Mouse (Mus musculus) lung, adult 18-20 months (tissue): ENCODE measurements around the gene Gm49721.
A peak's percentile ranks its signal among the peaks of the same experiment; 100 is the strongest.
"Not testable (repeated sequence)": the region's sequence is repeated elsewhere in the genome, so short reads cannot be mapped to it uniquely, and the experiment has no call there.

Experiments
- DNase-seq, 2 experiments: peaks; one replicate each; pipeline ENCODE4 v3.0.0; 2022; ENCODE audit warnings: mixed read lengths in 2 of 2

Gene Gm49721

DNA sequence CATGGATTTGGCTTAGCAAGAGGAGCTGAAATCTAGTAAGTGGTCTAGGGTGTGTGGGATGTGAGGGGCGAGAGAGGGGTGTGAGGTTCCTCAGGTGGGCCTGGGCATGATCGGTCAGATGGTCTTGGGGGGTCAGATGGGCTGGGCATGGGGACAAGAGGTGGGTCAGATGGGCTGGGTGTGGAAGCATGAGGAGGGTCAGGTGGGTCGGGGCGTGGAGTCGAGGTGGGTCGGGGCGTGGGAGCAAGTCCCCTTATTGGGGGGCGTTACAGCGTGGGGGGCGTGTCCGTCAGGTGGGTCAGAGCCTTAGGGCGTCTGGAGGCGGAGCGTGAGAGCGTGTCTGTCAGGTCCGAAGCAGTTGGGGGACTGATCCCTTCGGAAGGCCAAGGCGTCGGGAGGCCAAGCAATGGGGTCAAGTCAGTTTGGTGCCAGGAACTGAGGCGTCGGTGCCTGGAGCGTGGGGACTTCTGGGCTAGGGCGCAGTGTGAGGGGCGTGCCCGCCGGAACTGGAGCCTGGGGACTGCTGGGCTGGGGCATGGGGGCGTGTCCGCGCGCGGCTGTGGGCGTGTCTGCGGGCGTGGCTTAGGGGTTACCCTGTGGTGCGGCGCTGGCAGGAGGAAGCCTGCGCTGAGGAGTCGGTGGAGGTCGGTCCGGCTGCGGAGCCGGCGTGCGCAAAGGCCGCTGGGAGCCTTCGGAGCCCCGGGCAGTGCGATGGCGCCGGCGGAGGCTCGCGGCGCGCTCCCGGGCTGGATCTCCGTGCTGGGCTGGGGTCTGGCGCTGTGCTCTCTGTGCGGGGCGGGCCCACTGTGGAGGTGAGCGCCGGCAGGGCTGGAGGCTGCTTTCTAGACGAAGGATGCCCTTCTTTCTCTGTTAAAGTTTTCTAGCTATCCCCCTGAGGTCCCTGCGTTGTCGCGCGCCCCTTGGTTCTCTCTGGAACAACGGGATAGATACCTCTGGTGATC, at the start of gene Gm49721:
Gm49721 (plus strand) TSS at position 618 of the 962 bp plus-strand sequence.
- peak; percentile 80 to 81 for DNase-seq

DNA sequence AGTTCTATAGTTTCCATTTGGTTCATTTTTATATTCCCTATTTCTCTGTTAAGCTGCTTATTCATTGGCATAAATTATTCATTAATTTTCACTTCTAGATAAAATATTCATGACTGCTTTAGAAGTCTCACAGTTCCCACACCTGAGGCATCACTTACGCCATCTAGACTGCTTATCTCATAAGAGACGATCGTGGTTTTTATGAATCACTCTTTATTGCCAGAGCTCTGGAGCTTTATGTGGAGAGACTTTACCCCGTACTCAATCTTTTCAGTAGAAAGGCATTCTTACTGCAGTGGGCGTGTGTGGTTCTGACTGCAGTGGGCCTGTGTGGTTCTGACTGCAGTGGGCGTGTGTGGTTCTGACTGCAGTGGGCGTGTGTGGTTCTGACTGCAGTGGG, 47.1 kb upstream of the Gm49721 start:
- DNase-seq: not testable (repeated sequence)

DNA sequence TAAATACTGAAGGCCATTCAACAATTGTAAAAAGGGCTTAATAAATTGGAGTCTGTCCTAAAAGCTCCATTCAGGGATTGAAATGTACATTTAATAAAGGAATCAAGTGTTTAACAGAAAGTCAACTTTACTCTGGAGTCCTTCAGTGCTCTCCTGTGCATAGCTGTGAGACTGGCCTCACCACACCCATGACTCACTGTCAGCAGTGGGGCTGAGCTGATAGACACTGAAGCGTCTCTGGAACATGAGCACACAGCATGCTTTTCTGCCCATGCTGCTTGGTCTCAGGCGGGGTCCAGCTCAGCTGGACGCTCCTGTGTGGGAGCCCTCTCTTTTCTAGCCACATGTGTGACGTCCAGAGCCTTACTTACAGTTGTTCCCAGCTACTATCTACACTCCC, 36.1 kb upstream of the Gm49721 start:
- DNase-seq: not testable (repeated sequence)

DNA sequence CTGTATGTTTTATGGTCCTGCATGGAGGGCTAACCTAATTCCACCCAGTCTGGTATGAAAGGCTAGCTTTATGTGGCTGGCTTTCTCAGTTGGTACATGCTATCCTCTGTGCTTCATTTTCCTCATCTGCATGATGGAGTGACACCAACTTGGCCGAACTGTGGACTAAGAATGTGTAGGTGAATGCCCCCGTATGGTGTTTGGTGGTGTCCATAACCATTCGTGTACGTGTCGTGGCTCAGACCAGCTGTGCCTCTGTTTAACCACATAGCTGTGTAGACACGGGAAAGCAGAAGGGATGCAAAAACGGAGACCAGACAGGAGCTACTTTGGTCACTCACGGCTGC, 31.1 kb upstream of the Gm49721 start:
- DNase-seq: not testable (repeated sequence)

DNA sequence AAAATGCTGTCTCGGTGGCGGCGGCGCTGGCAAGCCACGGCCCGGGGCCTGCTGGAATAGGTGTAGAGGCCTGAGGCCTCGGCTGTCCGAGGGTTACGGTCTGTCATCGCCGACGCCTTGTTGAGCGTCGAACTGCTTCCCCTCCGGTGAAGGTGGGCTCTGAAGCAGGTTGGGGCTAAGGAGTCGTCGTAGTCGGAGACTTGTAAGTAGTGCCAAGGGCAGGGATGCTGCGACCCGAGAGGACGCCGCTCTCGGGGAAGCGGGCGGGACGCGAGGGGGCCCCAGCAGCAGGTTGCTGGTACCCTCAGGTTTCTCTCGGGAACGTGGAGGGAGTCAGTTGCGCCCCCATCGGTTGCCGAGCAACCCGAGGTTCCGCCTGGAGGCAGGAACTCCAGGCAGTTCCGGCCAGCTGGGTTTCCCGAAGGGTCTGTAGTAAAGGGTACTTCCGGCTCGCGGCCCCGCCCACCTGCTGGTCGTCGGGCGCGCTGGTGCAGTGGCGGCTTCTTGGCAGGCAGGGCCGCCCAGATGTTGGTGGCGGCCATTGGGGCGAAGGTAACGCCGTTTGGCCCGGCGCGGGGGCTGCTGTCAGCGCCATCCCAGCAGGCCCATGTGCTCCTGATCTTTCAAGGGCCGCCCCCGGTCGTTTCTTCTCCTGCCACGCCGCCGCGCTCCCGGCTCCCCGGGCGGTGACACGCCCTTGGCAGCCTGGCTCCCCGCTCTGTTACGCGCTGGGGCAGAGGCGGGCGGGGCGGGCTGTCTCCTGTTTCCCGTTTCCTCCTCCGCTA, 30.5 kb upstream of the Gm49721 start, which contains the start of gene Rsph3b:
Rsph3b (minus strand) TSS at position 699 of the 785 bp plus-strand sequence.
- peak; percentile 89 to 92 for DNase-seq

DNA sequence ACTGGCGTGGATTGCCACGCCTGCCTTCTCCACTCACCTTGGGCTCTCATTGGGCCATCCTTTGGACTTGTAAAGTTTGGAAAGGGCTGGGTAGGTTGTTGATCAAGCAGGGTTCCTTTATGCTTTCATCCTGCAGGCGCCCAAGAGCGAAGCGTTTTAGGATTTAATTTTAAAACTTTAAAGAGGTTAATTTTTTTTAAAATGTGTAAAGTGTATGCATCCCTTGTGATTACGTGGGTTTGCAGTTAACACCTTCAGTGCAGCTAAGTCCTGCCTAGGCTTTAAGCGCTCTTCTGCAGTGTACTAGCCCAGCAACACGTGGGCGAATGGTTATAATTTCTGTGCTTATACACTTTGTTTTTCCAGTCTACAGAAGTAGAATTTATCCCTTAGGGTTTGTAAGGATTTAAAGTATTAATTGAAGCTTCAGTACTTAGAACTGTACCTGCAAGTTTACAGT, 29.9 kb upstream of the Gm49721 start:
- not testable (repeated sequence) for DNase-seq

DNA sequence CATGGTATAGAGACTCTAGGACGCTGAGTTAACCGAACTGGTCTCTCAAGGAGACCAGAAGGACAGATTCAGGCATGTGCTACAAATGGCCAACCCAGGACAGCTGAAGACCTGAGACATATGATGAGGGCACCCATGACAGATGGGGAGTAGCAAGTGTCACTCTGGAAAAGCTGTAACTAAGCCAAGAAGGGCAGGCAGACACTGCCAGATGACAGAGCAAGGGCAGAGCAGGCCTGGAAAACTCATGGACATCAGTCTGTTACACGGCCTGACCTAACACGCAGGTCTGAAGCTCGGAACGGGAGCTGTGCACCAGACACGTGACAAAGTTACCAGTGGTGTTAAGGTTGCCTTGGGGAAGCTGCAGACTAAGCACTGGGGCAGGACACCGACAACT, 19.8 kb upstream of the Gm49721 start:
- DNase-seq: not testable (repeated sequence)

DNA sequence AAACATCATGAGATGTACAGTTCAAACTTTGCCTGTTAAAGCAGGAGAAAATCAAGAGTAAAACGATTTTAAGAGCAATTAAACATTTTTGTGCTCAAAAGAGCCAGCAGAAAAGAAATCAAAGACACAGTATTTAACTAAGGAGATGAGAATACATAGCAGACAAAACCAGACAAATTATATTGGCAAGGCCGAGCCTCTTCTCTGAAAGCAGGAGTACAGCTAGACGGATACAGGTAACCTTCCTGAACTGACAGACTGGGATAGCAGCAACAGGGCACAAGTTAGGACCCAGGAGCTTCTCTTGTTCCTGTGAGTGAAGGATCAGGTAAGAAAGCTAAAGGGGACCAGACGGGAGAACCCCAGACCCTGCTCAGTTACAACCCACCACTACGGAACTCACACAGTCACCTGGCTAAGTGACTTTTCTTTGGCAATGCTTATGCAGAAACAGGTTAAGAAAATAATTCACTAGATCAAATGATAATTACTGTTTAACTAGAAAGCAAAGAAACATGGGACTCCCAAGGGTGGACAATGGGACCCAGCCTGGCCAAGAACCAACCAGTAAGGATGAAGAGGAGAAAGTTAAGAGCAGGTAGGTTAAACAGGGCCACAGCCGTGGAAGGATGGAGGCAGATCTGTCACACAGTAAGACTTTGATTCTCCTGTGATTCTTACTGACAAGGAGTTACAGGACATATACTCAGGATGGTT, 19.0 kb upstream of the Gm49721 start:
- not testable (repeated sequence) for DNase-seq

DNA sequence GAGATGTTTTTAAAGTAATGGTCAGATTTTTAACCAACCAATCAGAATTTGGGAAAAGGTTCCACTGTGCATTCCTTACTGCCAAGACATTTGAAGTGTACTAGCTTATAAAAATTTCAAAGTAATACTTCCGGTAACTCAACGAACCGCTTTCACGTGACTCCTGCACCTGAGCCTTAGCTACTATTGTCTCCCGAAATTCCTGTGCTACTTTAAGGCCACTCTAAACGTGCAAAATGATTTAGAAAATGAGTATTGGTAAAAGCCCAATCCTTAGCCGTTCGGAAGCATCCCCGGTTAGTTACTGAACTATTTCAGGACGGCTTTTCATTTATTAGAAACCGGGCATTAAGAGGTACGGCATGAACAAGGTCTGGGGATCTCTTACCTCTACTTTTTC, 18.4 kb upstream of the Gm49721 start:
- not testable (repeated sequence) for DNase-seq

DNA sequence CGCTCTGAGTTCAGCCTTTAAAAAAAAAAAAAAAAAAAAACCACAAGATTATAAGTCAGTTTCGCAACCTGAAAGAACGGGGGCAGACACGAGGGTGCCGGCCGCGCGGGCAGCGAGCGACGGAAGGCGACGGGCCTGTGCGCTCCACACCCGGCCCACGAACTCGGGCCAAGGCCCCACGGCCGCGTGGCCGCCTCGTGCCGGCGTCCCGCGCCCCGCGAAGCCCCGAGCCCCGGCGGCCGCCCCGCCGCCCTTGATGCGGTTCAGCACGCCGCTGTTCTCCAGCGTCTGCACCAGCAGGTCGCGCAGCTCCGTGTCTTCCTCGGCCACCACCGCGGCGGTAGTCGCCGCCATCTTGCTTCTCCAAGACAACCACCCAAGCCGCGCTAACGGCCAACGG, 17.9 kb upstream of the Gm49721 start, which contains the start of gene Tagap1:
Tagap1 (minus strand) TSS at position 381 of the 400 bp plus-strand sequence.
- peak; percentile 32 to 44 for DNase-seq

DNA sequence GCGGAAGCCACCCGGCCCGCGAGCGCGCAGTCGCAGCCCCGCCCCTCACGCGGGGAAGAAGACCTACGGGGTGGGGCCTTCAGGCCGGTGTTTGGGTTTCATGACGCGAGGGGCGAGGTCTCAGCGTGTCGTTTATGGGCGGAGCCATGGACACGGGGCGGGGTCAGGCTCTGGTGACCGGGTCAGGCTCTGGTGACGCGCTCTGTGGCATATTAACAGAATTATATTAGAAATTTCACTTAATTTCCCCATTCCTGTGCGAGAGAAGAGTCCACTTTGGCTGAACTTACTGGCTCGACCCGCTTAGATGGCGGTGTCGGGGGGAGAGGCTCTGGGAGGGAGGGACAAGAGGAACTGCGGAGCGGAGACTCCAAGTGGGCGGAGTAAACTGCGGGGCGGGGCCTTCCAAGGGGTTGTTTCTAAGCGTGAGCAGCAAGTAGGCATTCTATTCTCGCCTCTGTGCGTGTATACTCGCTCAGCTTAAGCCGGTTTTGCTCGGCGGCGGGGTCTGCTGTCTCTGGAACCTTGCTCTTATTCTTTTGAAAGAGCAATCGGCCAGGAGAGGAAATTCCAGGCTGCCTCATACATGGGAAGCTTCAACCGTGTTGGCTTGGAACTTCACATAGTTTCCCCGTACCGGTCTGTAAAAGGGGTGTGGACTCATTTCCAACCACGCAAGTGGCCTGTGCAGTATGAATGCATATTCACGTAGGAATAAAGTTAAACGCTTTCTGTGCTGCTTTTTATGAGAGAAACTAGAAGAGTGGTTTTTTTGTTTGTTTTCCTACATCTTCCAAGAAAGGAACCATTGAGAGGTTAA, 17.3 kb upstream of the Gm49721 start:
- DNase-seq: peak in 1 of 2 experiments; percentile 30

DNA sequence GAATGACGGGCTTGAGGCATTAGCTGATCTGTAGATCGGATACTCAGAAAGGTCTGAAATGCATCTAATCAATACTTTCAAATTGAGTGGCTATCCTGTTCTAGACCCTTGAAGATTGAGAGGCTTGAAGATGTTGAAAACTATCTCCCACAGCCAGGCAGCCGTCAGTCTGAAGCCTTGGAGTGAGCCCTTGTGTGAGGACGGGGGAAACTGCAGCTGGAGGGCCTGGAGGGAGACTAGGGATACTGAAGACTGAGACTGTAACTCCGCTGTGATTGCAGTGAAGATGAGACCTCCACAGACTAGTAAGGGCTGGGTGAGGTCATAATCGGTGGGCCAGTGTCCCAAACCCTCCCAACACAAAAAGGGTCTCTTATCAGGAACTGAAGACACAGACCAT, 16.4 kb upstream of the Gm49721 start:
- DNase-seq: not testable (repeated sequence)

DNA sequence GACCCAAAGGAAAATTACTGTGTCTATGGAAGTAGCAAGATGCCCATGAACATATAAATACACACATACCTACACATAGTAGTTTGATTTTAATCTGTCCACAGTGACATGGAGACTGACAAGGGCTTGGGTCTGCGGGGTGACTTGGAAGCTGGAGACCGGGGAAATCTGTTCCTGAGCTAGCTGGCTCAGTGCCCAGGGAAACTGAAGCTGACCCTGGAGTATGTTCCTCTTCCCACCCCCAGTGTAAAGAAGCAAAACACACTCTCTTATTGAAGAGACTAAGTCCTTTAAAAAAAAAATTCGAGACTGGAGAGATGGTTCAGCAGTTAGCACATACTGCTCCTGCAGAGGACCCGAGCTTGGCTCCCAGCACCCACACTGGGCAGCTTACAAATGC, 15.8 kb upstream of the Gm49721 start:
- not testable (repeated sequence) for DNase-seq

DNA sequence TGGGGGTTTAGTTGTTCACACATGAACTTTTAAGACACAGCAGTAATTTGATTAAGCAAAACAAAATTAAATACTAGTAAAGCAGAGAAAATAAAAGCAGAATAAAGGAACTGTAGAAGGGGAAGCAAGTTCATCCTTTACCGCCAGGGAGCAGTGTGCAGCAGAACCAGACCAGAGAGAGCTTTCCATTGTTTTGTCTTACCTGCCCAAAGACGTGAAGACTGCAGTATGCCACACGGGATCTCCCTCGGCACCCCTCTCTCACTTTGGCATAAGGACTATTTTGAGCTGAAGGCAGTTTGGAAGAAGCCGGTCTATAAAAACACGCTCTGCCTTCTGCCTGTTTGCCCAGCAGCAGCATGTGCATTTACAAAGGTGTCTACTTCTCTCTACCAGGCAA, 13.3 kb upstream of the Gm49721 start:
- DNase-seq: peak in 1 of 2 experiments; percentile 20

DNA sequence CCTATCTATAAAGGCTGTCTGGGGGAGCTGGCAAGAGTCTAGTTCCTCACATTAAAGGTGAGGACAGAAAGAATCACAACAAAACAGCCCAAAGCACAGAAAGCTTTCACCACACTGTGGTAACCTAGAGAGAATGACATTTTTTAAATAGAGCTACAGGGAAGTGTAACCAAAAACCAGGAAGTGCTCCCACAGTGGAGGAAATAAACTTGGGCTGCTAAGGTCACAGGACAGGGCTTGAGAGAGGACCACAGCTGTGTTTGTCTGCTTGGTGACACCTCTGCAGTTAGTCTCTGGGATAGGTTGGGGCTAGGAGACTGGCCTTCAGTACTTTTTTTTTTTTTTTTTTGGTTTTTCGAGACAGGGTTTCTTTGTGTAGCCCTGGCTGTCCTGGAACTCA, 11.0 kb upstream of the Gm49721 start:
- not testable (repeated sequence) for DNase-seq

DNA sequence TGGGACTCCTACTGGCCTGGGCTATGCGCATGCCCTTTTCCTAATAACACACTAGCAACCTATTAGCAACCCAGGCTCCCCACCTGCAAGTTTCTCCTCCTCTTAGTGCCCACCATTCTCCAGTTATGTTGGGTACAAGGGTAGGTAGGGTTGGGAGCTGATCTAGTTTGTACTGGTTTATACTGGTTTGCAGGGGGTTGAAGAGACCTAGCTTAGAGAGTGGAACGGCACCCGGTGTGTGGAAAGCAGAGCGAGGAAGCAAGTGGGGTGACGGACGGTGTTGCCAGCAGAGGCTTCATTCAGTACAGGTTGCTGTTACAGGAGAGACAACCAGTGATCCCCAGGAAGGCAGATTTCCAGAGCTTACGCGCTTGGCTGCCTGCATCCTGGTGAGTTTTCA, 8.4 kb upstream of the Gm49721 start, which contains the start of gene Rnaset2b:
Rnaset2b (plus strand) TSS at position 301 of the 400 bp plus-strand sequence.
- not testable (repeated sequence) for DNase-seq

DNA sequence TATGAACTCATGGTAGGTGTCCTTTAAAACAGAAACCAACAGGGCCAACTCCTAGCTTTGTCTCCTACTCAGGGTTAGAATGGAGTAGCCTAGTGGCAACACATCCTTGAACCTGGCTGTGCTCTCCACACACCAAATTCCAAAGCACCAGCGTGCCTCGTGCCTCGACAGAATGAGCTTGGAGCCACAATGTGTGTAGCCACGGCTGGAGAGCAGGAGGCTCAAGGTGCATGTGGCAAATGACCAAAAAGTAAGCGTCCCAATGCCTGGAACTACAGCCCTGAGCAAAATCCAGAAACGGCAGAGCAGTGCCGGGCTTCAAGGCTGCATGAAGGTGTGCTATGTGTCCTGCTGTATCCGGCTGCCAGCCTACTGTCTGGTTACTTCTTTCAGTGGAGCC, 7.5 kb upstream of the Gm49721 start:
- DNase-seq: not testable (repeated sequence)

DNA sequence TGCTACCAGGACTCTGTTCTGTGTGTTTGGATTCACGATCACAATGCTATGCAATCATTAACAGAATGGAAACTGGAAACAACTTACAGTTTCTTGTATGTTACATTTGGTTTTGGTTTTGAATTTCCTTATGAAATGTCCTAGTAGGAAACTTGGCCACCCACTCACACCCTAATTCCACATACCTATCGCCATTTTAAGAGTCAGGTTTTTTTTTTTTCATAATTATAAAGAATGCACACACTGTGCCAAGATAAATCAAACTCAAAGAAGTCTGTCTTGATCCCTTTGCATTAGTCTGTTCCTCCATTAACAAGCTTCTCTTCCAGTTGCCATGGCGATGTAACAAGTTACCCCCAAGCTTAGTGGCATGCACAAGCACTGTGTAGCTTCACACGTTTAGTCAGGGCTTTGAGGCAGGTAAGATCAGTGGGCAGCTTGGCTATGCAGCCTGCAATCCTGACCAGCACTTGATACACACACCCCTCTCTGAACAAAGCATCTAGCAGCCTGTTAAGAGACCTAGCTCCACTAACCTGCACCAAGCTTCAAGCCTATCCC, 5.8 kb upstream of the Gm49721 start:
- DNase-seq: not testable (repeated sequence)

DNA sequence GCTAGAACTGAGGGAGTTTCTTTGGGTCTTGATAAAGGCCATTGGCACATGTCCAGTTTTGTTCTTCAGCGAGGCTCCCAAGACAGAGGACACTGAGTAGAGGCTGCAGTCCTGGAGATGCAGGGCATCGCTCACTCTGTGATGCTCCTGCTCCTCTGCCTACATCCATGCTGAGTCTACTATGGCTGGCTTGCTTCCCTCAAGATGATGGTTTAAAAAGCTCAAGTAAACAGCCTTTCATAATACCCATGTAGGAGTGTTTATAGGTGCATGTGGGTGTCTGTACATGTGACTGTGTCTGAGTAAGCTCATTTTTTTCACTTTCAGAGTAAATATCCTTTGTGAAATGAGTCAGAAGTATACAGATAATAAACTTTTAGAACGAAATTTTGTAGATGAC, 3.7 kb upstream of the Gm49721 start:
- DNase-seq: not testable (repeated sequence)

DNA sequence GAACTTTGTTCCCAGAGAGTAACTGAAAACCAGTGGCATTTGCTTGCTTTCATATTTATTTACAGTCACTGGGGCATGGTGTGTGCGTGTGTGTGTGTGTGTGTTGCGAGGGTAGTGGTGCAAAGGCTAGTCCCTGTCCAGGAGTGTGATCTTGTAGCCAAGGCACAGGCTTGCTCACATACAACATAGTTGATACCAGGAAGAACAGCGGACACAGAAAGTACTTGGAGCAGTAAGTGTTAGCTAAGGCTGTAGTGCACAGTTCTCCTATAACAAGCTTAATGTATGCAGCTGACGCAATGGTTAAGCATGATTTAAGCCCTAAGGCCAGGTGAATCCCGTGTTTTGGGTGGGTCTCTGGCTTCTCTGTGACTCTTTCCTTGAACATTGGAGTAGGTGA, 676 bp downstream of the Gm49721 start:
- DNase-seq: not testable (repeated sequence)

DNA sequence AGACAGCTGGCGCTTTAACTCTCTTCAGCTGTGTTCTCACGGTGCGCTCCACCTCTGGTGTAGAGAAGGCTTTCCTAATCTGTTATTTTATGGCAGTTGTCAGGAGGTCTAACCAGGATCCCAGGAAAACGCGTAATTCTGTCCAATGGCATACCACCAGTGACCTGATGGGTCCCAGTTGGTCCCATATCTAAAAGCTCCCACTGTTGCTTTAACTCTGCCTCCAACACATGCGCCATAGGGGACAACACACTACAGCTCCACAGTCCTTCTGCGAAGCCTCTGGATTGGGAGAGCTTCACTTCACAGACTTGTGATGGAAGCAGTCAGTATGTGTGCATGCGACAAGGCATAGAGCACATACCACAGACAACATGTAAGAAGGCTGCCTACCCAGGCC, 1.4 kb downstream of the Gm49721 start:
- not testable (repeated sequence) for DNase-seq
